Mouse (Mus musculus) myocyte (in vitro differentiated cells): ENCODE measurements at regions not wholly inside any gene's neighbourhood (a gene's known extent, or its start where the extent isn't known, plus 50 kb on each side); places are given as distances from the start of the nearest gene placed in this dataset.

Experiments
- H3K27me3 ChIP-seq: one replicate; pipeline ENCODE4 v1.6.1; 2011; ENCODE audit not compliant: control insufficient read depth, insufficient read depth, insufficient read length
- H3K36me3 ChIP-seq: one replicate; pipeline ENCODE4 v1.6.1; 2011; ENCODE audit not compliant: control insufficient read depth, insufficient read depth
- H3K4me2 ChIP-seq: one replicate; pipeline ENCODE4 v1.6.1; 2011; ENCODE audit warnings: low read depth, control low read depth
- H3K4me3 ChIP-seq: one replicate; pipeline ENCODE4 v1.5.1; 2011; ENCODE audit warnings: mild to moderate bottlenecking, control low read depth, moderate library complexity
- H3K79me2 ChIP-seq: one replicate; pipeline ENCODE4 v1.6.1; 2011; ENCODE audit not compliant: control insufficient read depth, insufficient read depth
- H3ac ChIP-seq: one replicate; pipeline ENCODE4 v1.6.1; 2011; ENCODE audit not compliant: control insufficient read depth, insufficient read length
- CEBPB ChIP-seq: IDR thresholded peaks from 2 replicates; pipeline ENCODE4 v1.6.1; 2011; ENCODE audit warnings: mild to moderate bottlenecking, moderate library complexity; ENCODE audit not compliant: poor library complexity, insufficient read depth, severe bottlenecking
- E2F4 ChIP-seq: IDR thresholded peaks from one replicate; pipeline ENCODE4 v1.6.1; 2011; ENCODE audit warnings: mild to moderate bottlenecking, control low read depth, moderate library complexity; ENCODE audit not compliant: insufficient read depth
- MAX ChIP-seq: IDR thresholded peaks from one replicate; pipeline ENCODE4 v1.6.1; 2011; ENCODE audit warnings: low read depth, mild to moderate bottlenecking, control low read depth
- MYOD1 ChIP-seq, 3 experiments: IDR thresholded peaks; one replicate each; pipeline ENCODE4 v1.6.1; 2011; ENCODE audit warnings: control low read depth in 2 of 3, low read depth in 2 of 3, mild to moderate bottlenecking in 2 of 3, moderate library complexity in 1 of 3; ENCODE audit not compliant: insufficient read length in 2 of 3, control insufficient read depth in 1 of 3
- MYOG ChIP-seq, 3 experiments: IDR thresholded peaks; one replicate each; pipeline ENCODE4 v1.6.1; 2011; ENCODE audit warnings: control low read depth in 2 of 3, low read depth in 2 of 3, mild to moderate bottlenecking in 2 of 3; ENCODE audit not compliant: insufficient read length in 2 of 3, control insufficient read depth in 1 of 3, insufficient read depth in 1 of 3
- POLR2A ChIP-seq: IDR thresholded peaks from one replicate; pipeline ENCODE4 v1.6.1; 2011; ENCODE audit warnings: low read depth, mild to moderate bottlenecking, control low read depth, moderate library complexity; ENCODE audit not compliant: insufficient read length
- POLR2AphosphoS2 ChIP-seq: IDR thresholded peaks from one replicate; pipeline ENCODE4 v1.6.1; 2011; ENCODE audit warnings: low read depth, control low read depth; ENCODE audit not compliant: insufficient read length
- REST ChIP-seq: IDR thresholded peaks from one replicate; pipeline ENCODE4 v1.6.1; 2011; ENCODE audit warnings: mild to moderate bottlenecking, control low read depth, moderate library complexity; ENCODE audit not compliant: insufficient read depth, insufficient read length
- SRF ChIP-seq: IDR thresholded peaks from one replicate; pipeline ENCODE4 v1.6.1; 2011; ENCODE audit warnings: low read depth; ENCODE audit not compliant: control insufficient read depth, insufficient read length
- TCF12 ChIP-seq: IDR thresholded peaks from one replicate; pipeline ENCODE4 v1.6.1; 2011; ENCODE audit warnings: mild to moderate bottlenecking, control low read depth; ENCODE audit not compliant: poor library complexity, insufficient read depth, severe bottlenecking
- TCF3 ChIP-seq: IDR thresholded peaks from one replicate; pipeline ENCODE4 v1.6.1; 2011; ENCODE audit warnings: low read depth, control low read depth; ENCODE audit not compliant: insufficient read length
- USF1 ChIP-seq: IDR thresholded peaks from one replicate; pipeline ENCODE4 v1.6.1; 2011; ENCODE audit warnings: low read depth, mild to moderate bottlenecking, control low read depth, moderate library complexity

GRCm38 (mm10) chr1:120842596-120842995, 240.4 kb downstream of the En1 start:
- Histone ChIP-seq H3K4me3 (no peak overlapping the region), H3ac (no peak overlapping the region), H3K4me2 (peak overlapping the region; percentile 3), H3K27me3 (peaks cover 6% of the 10 kb centered on the region), H3K79me2 (no peaks in the 10 kb centered on the region), H3K36me3 (no peaks in the 10 kb centered on the region)
- TF ChIP-seq TCF3 (no peak), MYOD1 (IDR thresholded peaks at IDR 0.05; ENCODE audit: control insufficient read depth in 1 of 3, insufficient read length in 2 of 3, low read depth in 2 of 3) (no peak), SRF (no peak), POLR2AphosphoS2 (no peak), REST (no peak), CEBPB (no peak), USF1 (no peak)

DNA sequence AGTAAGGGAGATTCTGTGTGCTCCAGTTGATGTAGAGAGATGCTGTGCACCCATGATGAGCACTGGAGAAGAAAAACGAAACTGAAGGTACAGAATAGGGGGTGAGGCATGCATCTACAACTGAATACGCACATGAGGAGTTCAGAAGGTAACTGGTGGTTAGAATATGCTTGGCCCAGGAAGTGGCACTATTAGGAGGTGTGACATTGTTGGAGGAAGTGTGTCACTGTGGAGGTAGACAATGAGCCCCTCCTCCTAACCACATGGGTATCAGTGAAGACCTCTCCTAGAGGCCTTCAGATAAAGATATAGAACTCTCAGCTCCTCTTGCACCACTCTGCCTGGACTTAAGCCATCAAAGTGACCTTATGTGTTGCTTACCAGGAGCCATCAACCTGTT, 243.9 kb downstream of the En1 start:
- Histone ChIP-seq H3K79me2 (no peaks in the 10 kb centered on the region), H3K4me3 (no peak overlapping the region), H3ac (no peak overlapping the region), H3K4me2 (no peak overlapping the region), H3K27me3 (peaks cover 6% of the 10 kb centered on the region), H3K36me3 (no peaks in the 10 kb centered on the region)
- TF ChIP-seq MYOD1 (IDR thresholded peaks at IDR 0.05; ENCODE audit: control insufficient read depth in 1 of 3, insufficient read length in 2 of 3, low read depth in 2 of 3) = no peak
- TF ChIP-seq POLR2AphosphoS2 = no peak
- no peak for TF ChIP-seq TCF12
- TF ChIP-seq POLR2A = no peak
- no peak for TF ChIP-seq MAX
- no peak for TF ChIP-seq TCF3
- TF ChIP-seq E2F4 = no peak
- no peak for TF ChIP-seq USF1
- no peak for TF ChIP-seq REST
- TF ChIP-seq SRF = no peak
- no peak for TF ChIP-seq CEBPB
- TF ChIP-seq MYOG (IDR thresholded peaks at IDR 0.05; ENCODE audit: control insufficient read depth in 1 of 3, insufficient read depth in 1 of 3, insufficient read length in 2 of 3, low read depth in 2 of 3) = no peak

DNA sequence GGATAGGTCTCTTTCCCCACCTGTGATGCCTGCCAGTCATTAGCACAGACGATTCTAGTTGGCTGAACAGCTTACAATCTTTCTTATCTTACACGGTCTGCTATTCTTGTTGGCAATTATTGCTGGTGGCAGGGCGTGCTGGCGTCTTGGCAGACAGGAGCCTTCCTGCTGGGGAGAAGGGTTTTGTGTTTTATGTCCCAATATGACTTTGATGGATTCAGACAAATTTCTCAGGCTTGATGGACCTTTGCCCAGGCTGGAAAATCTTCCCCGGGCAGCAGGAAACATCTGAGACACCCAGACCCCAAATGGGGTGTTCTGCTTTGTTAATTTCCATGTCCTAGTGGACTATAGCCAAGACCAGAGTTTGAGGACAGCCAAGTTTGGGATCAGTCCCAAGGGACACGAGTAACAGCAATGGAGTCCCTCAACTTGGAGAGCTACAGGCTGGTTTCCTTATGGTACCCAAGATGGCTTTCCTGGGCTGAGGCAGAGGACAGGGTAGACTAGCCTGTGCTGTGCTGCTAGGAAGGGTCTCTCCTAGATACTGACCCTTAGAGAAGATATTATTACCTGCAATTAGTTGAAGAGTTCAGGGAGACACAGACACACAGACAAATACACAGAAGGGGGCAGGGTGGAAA, 249.8 kb downstream of the En1 start:
- H3K4me3 ChIP-seq = no peak overlapping the region
- H3K27me3 ChIP-seq = no peaks in the 10 kb centered on the region
- TF ChIP-seq REST (no peak), CEBPB (no peak), USF1 (no peak)
- no peaks in the 10 kb centered on the region for H3K79me2 ChIP-seq
- H3ac ChIP-seq = no peak overlapping the region
- H3K4me2 ChIP-seq = no peak overlapping the region
- H3K36me3 ChIP-seq = no peaks in the 10 kb centered on the region

- TF ChIP-seq CEBPB (no peak), MYOG (IDR thresholded peaks at IDR 0.05; ENCODE audit: control insufficient read depth in 1 of 3, insufficient read depth in 1 of 3, insufficient read length in 2 of 3, low read depth in 2 of 3) (no peak), REST (no peak), USF1 (no peak), SRF (no peak)
- no peaks in the 10 kb centered on the region for H3K27me3 ChIP-seq
- no peaks in the 10 kb centered on the region for H3K79me2 ChIP-seq
- no peak overlapping the region for H3ac ChIP-seq
- no peaks in the 10 kb centered on the region for H3K36me3 ChIP-seq
- H3K4me2 ChIP-seq = no peak overlapping the region
- H3K4me3 ChIP-seq = no peak overlapping the region
Measured at GRCm38 (mm10) chr1:120857566-120857965, 255.3 kb downstream of the En1 start.

DNA sequence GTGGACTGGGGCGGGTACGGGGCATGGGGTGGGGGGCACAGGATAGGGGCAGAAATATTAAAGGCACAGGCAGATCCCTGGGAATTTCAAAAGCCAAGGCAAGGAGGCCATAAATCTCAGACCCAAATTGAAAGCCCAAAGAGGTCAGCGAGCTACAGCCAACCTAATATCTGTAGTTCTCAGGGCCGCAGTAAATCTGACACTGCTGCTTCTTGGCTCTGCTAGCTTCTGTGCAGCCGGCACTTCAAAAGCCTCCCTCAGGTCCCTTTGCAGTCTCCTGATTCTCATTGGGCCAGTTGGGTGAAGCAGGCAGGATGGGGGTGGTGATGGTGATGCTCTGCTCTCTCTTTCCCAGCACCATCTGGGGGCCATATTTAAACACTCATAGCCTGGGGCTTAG, 257.3 kb downstream of the En1 start:
- no peak overlapping the region for H3ac ChIP-seq
- TF ChIP-seq MYOD1 (IDR thresholded peaks at IDR 0.05; ENCODE audit: control insufficient read depth in 1 of 3, insufficient read length in 2 of 3, low read depth in 2 of 3) (no peak), MYOG (IDR thresholded peaks at IDR 0.05; ENCODE audit: control insufficient read depth in 1 of 3, insufficient read depth in 1 of 3, insufficient read length in 2 of 3, low read depth in 2 of 3) (no peak), CEBPB (no peak), E2F4 (no peak), USF1 (no peak), TCF12 (no peak), REST (no peak), MAX (no peak), POLR2AphosphoS2 (no peak), TCF3 (no peak), POLR2A (no peak), SRF (no peak)
- no peaks in the 10 kb centered on the region for H3K79me2 ChIP-seq
- H3K4me2 ChIP-seq = no peak overlapping the region
- no peaks in the 10 kb centered on the region for H3K27me3 ChIP-seq
- no peak overlapping the region for H3K4me3 ChIP-seq
- H3K36me3 ChIP-seq = no peaks in the 10 kb centered on the region
